Mouse (Mus musculus): ENCODE results near the gene Maco1. TPM values are rescaled to one million over a fixed set of nuclear protein-coding genes. Genes with fewer than 3 reads are reported as not detected.

The Maco1 gene
- polyA plus RNA-seq, 1 experiment from 2014 or later = 22.0 TPM

DNA sequence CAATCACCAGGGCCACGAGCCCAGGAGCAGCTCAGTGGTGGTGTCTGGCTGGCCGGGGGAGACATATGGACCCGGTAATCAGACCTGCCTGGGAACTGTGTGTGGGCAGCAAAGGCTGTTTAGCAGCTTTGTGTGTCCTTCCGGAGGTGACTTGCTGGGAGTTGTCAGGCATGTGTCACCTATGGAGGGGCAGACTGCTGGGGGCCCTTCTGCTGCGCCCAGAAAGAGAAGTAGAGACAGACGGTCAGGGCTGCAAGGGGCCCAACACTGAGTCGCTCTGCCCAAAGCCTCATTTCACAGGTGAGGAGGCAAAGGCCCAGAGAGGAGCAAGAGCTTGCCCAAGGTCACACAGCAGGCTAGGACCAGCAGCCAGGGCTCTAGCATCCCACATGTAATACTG lies 83.3 kb downstream of the Maco1 start:
- no peak overlapping the region for H3K27ac ChIP-seq
- H3K27me3 ChIP-seq = no peaks in the 10 kb centered on the region; the same call in 1 of the 2 replicates
- no peak for ATAC-seq (replicated peaks; ENCODE audit: insufficient number of reproducible peaks, insufficient read depth, low FRiP score, low read depth)
- H3K9me3 ChIP-seq (replicated peaks) = no peaks in the 10 kb centered on the region
- no peak overlapping the region for H3K4me3 ChIP-seq
- H3K9ac ChIP-seq = no peak overlapping the region
- no peaks in the 10 kb centered on the region for H3K36me3 ChIP-seq
- WGBS = 63% methylated on average over 7 of the region's 7 CpGs
- no peak overlapping the region for H3K4me2 ChIP-seq
- peaks cover 36% of the 10 kb centered on the region for H3K4me1 ChIP-seq (replicated peaks)

DNA sequence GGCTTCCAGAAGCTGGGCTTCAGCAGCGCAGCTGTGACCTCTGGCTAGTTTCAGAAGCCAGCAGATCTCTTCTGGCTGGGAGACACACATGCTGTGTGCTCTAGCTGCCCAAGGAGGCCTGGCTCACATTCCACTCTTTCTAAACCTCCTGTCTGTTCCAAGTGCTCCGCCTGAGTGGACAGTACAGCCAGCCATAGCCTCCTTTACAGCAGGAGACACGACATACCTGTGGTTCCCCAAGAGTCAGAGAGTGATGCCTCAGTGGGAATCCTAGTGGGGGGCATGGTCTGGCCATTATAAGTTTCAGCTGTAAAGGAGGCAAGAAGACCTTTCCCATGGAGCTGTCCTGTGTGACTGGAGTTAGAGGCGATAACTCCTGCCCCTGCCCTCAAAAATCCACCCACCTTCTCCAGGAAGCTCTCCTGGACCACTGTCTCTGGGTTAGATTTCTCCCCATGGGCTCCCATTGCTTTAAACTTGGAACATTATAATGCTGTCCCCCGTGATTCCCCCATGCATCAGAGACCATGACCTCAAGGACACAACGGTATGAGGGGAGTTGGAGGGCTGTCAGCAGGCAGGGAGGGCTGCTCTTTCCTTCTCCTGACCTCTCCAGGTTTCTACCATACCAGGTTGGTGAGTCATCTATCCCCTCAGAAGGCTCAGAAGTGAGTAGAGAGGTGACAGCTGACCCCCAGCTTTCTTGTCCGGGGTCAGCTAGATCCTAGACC lies 83.9 kb downstream of the Maco1 start:
- Histone ChIP-seq H3K4me2 (no peak overlapping the region), H3K4me1 (replicated peaks) (peaks cover 43% of the 10 kb centered on the region), H3K4me3 (no peak overlapping the region), H3K36me3 (no peaks in the 10 kb centered on the region), H3K9ac (no peak overlapping the region), H3K27ac (no peak overlapping the region), H3K27me3 (no peaks in the 10 kb centered on the region; the same call in 1 of the 2 replicates), H3K9me3 (replicated peaks) (no peaks in the 10 kb centered on the region)
- 47% methylated on average over 7 of the region's 7 CpGs for WGBS
- ATAC-seq (replicated peaks; ENCODE audit: insufficient number of reproducible peaks, insufficient read depth, low FRiP score, low read depth) = no peak

DNA sequence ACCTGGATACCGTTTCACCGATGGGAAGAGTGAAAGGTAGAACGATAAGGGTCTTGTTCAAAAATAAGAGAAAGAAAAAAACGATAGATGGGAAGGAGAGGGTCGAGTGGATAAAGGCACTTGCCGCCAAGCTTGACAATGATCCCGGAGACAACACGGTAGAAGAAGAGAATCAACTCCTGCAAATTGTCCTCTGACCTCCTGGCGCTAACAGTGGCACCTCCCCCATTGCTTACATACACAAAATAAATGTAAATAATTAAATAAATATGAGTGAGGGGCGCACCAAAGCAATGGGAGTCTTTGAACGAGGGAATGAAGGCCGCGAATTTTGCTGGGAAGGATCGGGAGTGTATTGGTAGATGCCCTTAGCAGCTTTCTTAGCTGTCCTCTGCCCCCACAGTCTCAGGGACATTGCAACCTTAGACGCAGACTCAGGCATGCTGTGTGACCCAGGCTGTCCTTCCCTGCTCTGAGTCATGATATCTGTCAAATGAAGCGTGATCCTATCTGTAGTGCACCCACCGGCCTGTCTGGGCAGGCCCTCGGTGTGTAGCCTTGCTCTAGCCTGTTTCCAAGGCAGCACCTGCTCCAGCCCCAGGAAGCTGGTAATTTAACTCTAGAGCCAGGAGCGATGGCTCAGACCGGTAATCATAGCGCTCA lies 84.8 kb downstream of the Maco1 start:
- ATAC-seq (replicated peaks; ENCODE audit: insufficient number of reproducible peaks, insufficient read depth, low FRiP score, low read depth) = no peak
- peaks cover 50% of the 10 kb centered on the region for H3K4me1 ChIP-seq (replicated peaks)
- peak overlapping the region; percentile 90 for H3K4me2 ChIP-seq
- peak overlapping the region; percentile 84 for H3K4me3 ChIP-seq
- no peaks in the 10 kb centered on the region for H3K9me3 ChIP-seq (replicated peaks)
- H3K27me3 ChIP-seq = no peaks in the 10 kb centered on the region; the same call in 1 of the 2 replicates
- 0 out of 2 replicates have a peak overlapping the region, but pooled peaks have one; percentile 77 for H3K27ac ChIP-seq
- peak overlapping the region; percentile 81 for H3K9ac ChIP-seq
- WGBS = 13% methylated on average over 21 of the region's 21 CpGs
- no peaks in the 10 kb centered on the region for H3K36me3 ChIP-seq

- peak within 1 kb of the TSS; percentile 84 for H3K4me3 ChIP-seq
- peak; percentile 88 for ATAC-seq (replicated peaks; ENCODE audit: insufficient number of reproducible peaks, insufficient read depth, low FRiP score, low read depth)
Measured at GRCm38 (mm10) chr4:134767426-134768225, 85.5 kb downstream of the Maco1 start, which contains the start of gene Ldlrap1. Gene Ldlrap1 (minus strand): TSS chr4:134768024.

GRCm38 (mm10) chr4:134766904-134767425 lies 86.2 kb downstream of the Maco1 start:
- Histone ChIP-seq H3K4me1 (replicated peaks) (peaks cover 56% of the 10 kb centered on the region), H3K4me3 (peak overlapping the region; percentile 84), H3K4me2 (peak overlapping the region; percentile 90), H3K9ac (peak overlapping the region; percentile 81), H3K9me3 (replicated peaks) (no peaks in the 10 kb centered on the region), H3K27ac (peak overlapping the region; percentile 77), H3K27me3 (no peaks in the 10 kb centered on the region; the same call in 1 of the 2 replicates), H3K36me3 (no peaks in the 10 kb centered on the region)
- ATAC-seq (replicated peaks; ENCODE audit: insufficient number of reproducible peaks, insufficient read depth, low FRiP score, low read depth) = no peak
- WGBS = 3% methylated on average over 23 of the region's 23 CpGs

More at GRCm38 (mm10) chr4:134767426-134768225, 85.5 kb downstream of the Maco1 start, which contains the start of gene Ldlrap1:
- Histone ChIP-seq H3K9ac (peak within 1 kb of the TSS; percentile 81), H3K36me3 (no peaks in the 10 kb centered on the region), H3K9me3 (replicated peaks) (no peaks in the 10 kb centered on the region), H3K4me2 (peak within 1 kb of the TSS; percentile 90), H3K27ac (peak within 1 kb of the TSS; percentile 77), H3K4me1 (replicated peaks) (peaks cover 50% of the 10 kb centered on the region), H3K27me3 (no peaks in the 10 kb centered on the region; the same call in 1 of the 2 replicates)
- WGBS = under 1% methylated on average over 78 of the region's 80 CpGs

- 68% methylated on average over 6 of the region's 6 CpGs for WGBS
- Histone ChIP-seq H3K4me2 (peak overlapping the region; percentile 90), H3K9ac (peak overlapping the region; percentile 81; the same call in 1 of the 2 replicates), H3K4me3 (peak overlapping the region; percentile 84), H3K4me1 (replicated peaks) (peaks cover 60% of the 10 kb centered on the region), H3K27me3 (no peaks in the 10 kb centered on the region; the same call in 1 of the 2 replicates), H3K9me3 (replicated peaks) (no peaks in the 10 kb centered on the region), H3K27ac (peak overlapping the region; percentile 77; the same call in 1 of the 2 replicates), H3K36me3 (no peaks in the 10 kb centered on the region)
- no peak for ATAC-seq (replicated peaks; ENCODE audit: insufficient number of reproducible peaks, insufficient read depth, low FRiP score, low read depth)
Measured at GRCm38 (mm10) chr4:134766277-134766676, 86.9 kb downstream of the Maco1 start.

DNA sequence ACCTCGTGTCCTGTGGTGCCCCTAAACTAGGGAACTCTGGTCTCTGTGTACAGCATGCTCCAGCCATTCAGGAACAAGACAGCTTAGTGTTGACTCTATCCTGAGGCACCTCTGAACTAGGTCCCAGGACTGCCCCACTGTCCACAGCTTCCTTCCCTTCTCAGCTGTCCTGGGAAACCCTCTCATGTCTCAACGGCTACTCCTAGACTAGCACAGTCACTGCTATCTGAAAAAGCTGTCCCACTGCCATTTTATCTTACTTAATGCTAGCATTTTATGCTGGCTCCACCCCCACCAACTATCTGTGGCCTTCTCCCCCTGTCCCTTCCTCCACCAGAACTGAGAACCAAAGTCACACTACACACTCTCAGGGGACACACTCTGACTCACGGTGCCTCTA lies 88.8 kb downstream of the Maco1 start:
- WGBS = 26% methylated on average over 3 of the region's 3 CpGs
- Histone ChIP-seq H3K27me3 (no peaks in the 10 kb centered on the region), H3K27ac (peak overlapping the region; percentile 42; the same call in 1 of the 2 replicates), H3K4me2 (no peak overlapping the region), H3K9me3 (replicated peaks) (no peaks in the 10 kb centered on the region), H3K4me1 (replicated peaks) (peaks cover 79% of the 10 kb centered on the region), H3K4me3 (no peak overlapping the region), H3K36me3 (no peaks in the 10 kb centered on the region), H3K9ac (no peak overlapping the region)
- ATAC-seq (replicated peaks; ENCODE audit: insufficient number of reproducible peaks, insufficient read depth, low FRiP score, low read depth) = no peak

DNA sequence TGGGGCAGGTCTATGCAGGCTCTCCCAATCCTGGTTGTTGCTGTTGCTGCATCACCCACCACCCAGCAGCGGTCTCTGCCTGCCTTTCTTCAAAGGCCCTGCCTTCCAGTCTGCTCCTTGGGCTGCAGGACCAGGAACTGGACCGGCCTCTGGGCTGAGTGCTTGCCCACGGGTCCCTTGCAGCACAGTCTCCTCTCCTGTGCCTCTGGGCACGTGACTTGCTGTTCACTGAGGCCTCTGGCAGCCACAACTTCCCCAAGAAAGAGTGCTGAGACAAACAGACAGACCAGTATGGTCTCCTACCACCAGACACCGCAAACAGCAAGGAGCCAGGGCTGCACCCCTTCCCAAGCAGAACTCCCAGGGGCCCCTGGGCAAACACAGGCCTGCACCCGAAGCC lies 90.8 kb downstream of the Maco1 start:
- H3K4me1 ChIP-seq (replicated peaks) = peaks cover 82% of the 10 kb centered on the region
- H3K9ac ChIP-seq = no peak overlapping the region
- 69% methylated on average over 6 of the region's 6 CpGs for WGBS
- no peaks in the 10 kb centered on the region for H3K9me3 ChIP-seq (replicated peaks)
- 0 out of 2 replicates have a peak overlapping the region, but pooled peaks have one; percentile 0 for H3K4me2 ChIP-seq
- H3K4me3 ChIP-seq = no peak overlapping the region
- H3K36me3 ChIP-seq = no peaks in the 10 kb centered on the region
- H3K27me3 ChIP-seq = no peaks in the 10 kb centered on the region
- H3K27ac ChIP-seq = no peak overlapping the region
- ATAC-seq (replicated peaks; ENCODE audit: insufficient number of reproducible peaks, insufficient read depth, low FRiP score, low read depth) = no peak

DNA sequence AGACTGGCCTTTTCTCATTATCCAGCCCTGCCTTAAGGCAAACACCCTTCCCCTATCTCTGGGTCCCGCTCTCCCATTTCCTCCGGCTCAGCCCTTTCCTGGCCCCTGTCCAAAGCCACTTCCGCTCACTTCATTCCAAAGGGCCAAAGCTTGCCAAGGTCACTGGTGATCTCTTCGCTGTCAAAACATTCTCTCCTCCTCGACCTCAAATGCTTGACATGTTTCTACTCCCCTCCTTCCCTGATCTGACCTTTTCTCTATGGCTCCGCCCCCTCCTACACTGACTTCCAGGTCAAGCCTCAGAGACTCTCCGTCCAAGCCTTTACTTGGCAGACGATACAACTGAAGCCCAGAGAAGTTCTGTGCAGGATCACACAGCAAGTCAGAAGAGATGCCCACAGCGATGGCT lies 92.3 kb downstream of the Maco1 start:
- Histone ChIP-seq H3K27ac (peak overlapping the region; percentile 65), H3K27me3 (no peaks in the 10 kb centered on the region), H3K4me1 (replicated peaks) (peaks cover 69% of the 10 kb centered on the region), H3K4me3 (no peak overlapping the region), H3K9me3 (replicated peaks) (no peaks in the 10 kb centered on the region), H3K9ac (no peak overlapping the region; the same call in 1 of the 2 replicates), H3K36me3 (no peaks in the 10 kb centered on the region), H3K4me2 (peak overlapping the region; percentile 48)
- peak; percentile 63 for ATAC-seq (replicated peaks; ENCODE audit: insufficient number of reproducible peaks, insufficient read depth, low FRiP score, low read depth)
- 9% methylated on average over 9 of the region's 9 CpGs for WGBS

GRCm38 (mm10) chr4:134760281-134760680 lies 92.9 kb downstream of the Maco1 start:
- no peaks in the 10 kb centered on the region for H3K27me3 ChIP-seq
- H3K27ac ChIP-seq = peak overlapping the region; percentile 65
- H3K4me3 ChIP-seq = no peak overlapping the region
- WGBS = 58% methylated on average over 6 of the region's 6 CpGs
- H3K4me1 ChIP-seq (replicated peaks) = peaks cover 66% of the 10 kb centered on the region
- H3K9me3 ChIP-seq (replicated peaks) = no peaks in the 10 kb centered on the region
- no peak overlapping the region; the same call in 1 of the 2 replicates for H3K9ac ChIP-seq
- no peaks in the 10 kb centered on the region for H3K36me3 ChIP-seq
- peak overlapping the region; percentile 48 for H3K4me2 ChIP-seq
- no peak for ATAC-seq (replicated peaks; ENCODE audit: insufficient number of reproducible peaks, insufficient read depth, low FRiP score, low read depth)

Data from heart, embryonic 15.5 days (tissue).